Mouse (Mus musculus) CD4-positive, CD25-positive, alpha-beta regulatory T cell, adult 2 months (primary cell): Measurements from ENCODE around the gene Lats1.
"Not testable (repeated sequence)": the region's sequence is repeated elsewhere in the genome, so short reads cannot be mapped to it uniquely, and the experiment has no call there.

Source experiments
- DNase-seq: peaks from one replicate; pipeline ENCODE4 v3.0.0-alpha.2; 2012; ENCODE audit warnings: low read depth, low spot score

The Lats1 gene

DNA sequence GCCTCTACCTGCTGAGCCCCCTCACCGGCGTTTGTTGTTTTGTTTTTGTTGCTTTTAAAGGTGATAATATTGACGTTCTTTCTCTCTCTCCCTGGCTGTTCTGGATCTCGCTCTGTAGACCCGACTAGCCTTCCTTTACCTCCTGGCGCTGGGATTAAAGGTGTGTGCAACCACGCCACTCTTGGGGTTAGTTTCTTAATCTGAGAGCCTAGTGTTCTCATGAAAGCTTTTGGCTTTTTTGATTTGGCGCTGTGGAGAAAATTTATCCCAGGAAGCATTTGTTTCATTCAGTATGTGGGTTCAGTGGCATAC, 45.4 kb downstream of the Lats1 start:
- DNase-seq = peak; percentile 35

- peak; percentile 29 for DNase-seq
These were observed 46.0 kb downstream of the Lats1 start for GRCm38 (mm10) chr10:7727011-7727410.

GRCm38 (mm10) chr10:7731582-7731981, 50.6 kb downstream of the Lats1 start:
- DNase-seq = no peak

- DNase-seq = no peak
These were observed 56.1 kb downstream of the Lats1 start for GRCm38 (mm10) chr10:7737122-7737521.

- DNase-seq = no peak
These were observed 56.9 kb downstream of the Lats1 start for GRCm38 (mm10) chr10:7737914-7738313.

DNA sequence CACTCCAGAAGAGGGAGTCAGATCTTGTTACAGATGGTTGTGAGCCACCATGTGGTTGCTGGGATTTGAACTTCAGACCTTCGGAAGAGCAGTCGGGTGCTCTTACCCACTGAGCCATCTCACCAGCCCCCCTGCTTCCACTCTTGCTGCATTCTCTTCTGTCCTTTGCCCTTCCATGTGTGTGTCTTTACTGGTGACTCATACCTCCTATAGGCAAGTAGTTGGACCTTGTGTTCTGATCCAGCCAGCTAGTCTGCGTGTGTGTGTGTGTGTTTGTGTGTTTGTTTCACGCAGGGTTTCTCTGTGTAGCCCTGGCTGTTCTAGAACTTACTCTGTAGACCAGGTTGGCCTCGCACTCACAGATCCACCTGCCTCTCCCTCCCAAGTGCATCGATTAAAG, 64.5 kb downstream of the Lats1 start:
- not testable (repeated sequence) for DNase-seq

GRCm38 (mm10) chr10:7748752-7749151, 67.7 kb downstream of the Lats1 start:
- DNase-seq = no peak

DNA sequence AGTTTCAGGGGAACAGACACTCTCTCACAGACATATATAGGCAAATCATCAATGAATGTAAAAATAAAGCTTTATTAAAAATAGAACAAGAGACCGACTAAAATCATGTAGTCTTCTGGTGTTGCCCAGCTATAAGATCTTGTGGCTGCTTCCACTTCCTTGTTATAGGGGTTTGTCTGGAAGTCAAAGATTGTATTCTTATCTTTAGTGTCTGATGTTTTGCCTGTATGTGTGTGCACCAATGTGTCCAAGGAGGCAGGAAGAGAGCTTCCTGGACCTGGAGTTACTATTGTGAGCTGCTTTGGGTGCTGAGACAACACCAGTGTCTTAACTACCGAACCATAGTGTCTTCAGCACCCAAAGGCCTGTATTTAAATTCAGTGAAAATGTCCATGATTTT, 76.5 kb downstream of the Lats1 start:
- no peak for DNase-seq
